Mouse (Mus musculus): Measurements from ENCODE around the gene Vps54.
"Not testable (repeated sequence)": the region's sequence is repeated elsewhere in the genome, so short reads cannot be mapped to it uniquely, and the experiment has no call there.

Gene Vps54

GRCm38 (mm10) chr11:21239021-21239661 lies at the start of gene Vps54:
Gene Vps54 (plus strand): TSS chr11:21239281.
- peak; percentile 73 to 81 for DNase-seq

- not testable (repeated sequence) for DNase-seq
Measured at GRCm38 (mm10) chr11:21191821-21192220, 47.3 kb upstream of the Vps54 start.

GRCm38 (mm10) chr11:21194851-21195250 lies 44.2 kb upstream of the Vps54 start:
- no peak for DNase-seq

GRCm38 (mm10) chr11:21209046-21209445 lies 30.0 kb upstream of the Vps54 start:
- no peak for DNase-seq

GRCm38 (mm10) chr11:21209701-21210100 lies 29.4 kb upstream of the Vps54 start:
- DNase-seq, result not testable (repeated sequence)

GRCm38 (mm10) chr11:21217419-21217818 lies 21.7 kb upstream of the Vps54 start:
- peak in 1 of 2 experiments; percentile 33 for DNase-seq

- no peak for DNase-seq
Measured at GRCm38 (mm10) chr11:21219281-21219680, 19.8 kb upstream of the Vps54 start.

GRCm38 (mm10) chr11:21219851-21220587 lies 19.1 kb upstream of the Vps54 start:
- no peak for DNase-seq

- no peak for DNase-seq
Measured at GRCm38 (mm10) chr11:21220754-21221153, 18.3 kb upstream of the Vps54 start.

GRCm38 (mm10) chr11:21221396-21221795 lies 17.7 kb upstream of the Vps54 start:
- DNase-seq, result no peak

- no peak for DNase-seq
Measured at GRCm38 (mm10) chr11:21222606-21223207, 16.4 kb upstream of the Vps54 start.

GRCm38 (mm10) chr11:21223539-21223938 lies 15.5 kb upstream of the Vps54 start:
- DNase-seq, result no peak

GRCm38 (mm10) chr11:21224041-21224440 lies 15.0 kb upstream of the Vps54 start:
- DNase-seq, result no peak

GRCm38 (mm10) chr11:21224446-21224845 lies 14.6 kb upstream of the Vps54 start:
- no peak for DNase-seq

- no peak for DNase-seq
Measured at GRCm38 (mm10) chr11:21224983-21225382, 14.1 kb upstream of the Vps54 start.

- no peak for DNase-seq
Measured at GRCm38 (mm10) chr11:21235381-21235780, 3.7 kb upstream of the Vps54 start.

GRCm38 (mm10) chr11:21235821-21236220 lies 3.3 kb upstream of the Vps54 start:
- no peak for DNase-seq

- no peak for DNase-seq
Measured at GRCm38 (mm10) chr11:21236996-21237395, 2.1 kb upstream of the Vps54 start.

GRCm38 (mm10) chr11:21237474-21238278 lies 1.4 kb upstream of the Vps54 start:
- DNase-seq, result no peak

- peak in 1 of 2 experiments; percentile 61 for DNase-seq
Measured at GRCm38 (mm10) chr11:21238279-21239020, 631 bp upstream of the Vps54 start.

- DNase-seq, result no peak
Measured at GRCm38 (mm10) chr11:21239763-21240509, 855 bp downstream of the Vps54 start.

GRCm38 (mm10) chr11:21241351-21241750 lies 2.3 kb downstream of the Vps54 start:
- DNase-seq, result no peak

Measured in lung, postnatal 4 days (tissue).